In genomic region chr2:126943211-126943610, GRCm38 (mm10) we compare ENCODE assay signal across 21 mouse cellular contexts. TPM values are rescaled to one million over a fixed set of nuclear protein-coding genes. Genes with fewer than 3 reads are reported as not detected.
DNase-seq lines count a peak whose midpoint lies in the region; ATAC-seq and TF ChIP-seq lines count a peak whose summit lies in the region.
"Had no signal": no experiment of that assay in that cellular context is flagged by ENCODE, and none has a peak within 500 bp of the region (broad histone marks: within the 10 kb centered on the region; RNA-seq: fewer than 3 reads in every experiment).

No protein-coding gene starts in this region.

- H3K27me3 ChIP-seq in liver, adult 2 months (ENCODE audit: control insufficient read depth, insufficient read depth, low read length): no peaks in the 10 kb centered on the region
- H3K27me3 ChIP-seq in liver, embryonic 11.5 days (replicated peaks; ENCODE audit: control insufficient read depth, insufficient read depth, low read length): no peaks in the 10 kb centered on the region
- no peaks in the 10 kb centered on the region for H3K27me3 ChIP-seq in liver, embryonic 14.5 days (ENCODE audit: control insufficient read depth, insufficient read depth, low read length)
- H3K27me3 ChIP-seq in liver, embryonic 12.5 days (replicated peaks): no peaks in the 10 kb centered on the region
- H3K27me3 ChIP-seq: CH12.LX, Patski had no signal

- no peak for ATAC-seq in liver, embryonic 11.5 days (replicated peaks; ENCODE audit: low FRiP score)
- ATAC-seq in liver, embryonic 14.5 days (ENCODE audit: insufficient read depth): peak; percentile 26; the same call in 1 of the 2 replicates
- no peak for ATAC-seq in liver, embryonic 12.5 days
- ATAC-seq: activated CD4-positive, CD25-positive, alpha-beta regulatory T cell, adult 4 months; CD4-positive, CD25-positive, alpha-beta regulatory T cell, adult 4 months; Patski had no signal

- no peaks in the 10 kb centered on the region for H3K4me1 ChIP-seq in liver, adult 2 months (ENCODE audit: control insufficient read depth, insufficient read depth, low read length)
- H3K4me1 ChIP-seq in liver, embryonic 11.5 days (replicated peaks; ENCODE audit: control insufficient read depth, insufficient read depth, low read length): peaks cover 10% of the 10 kb centered on the region
- peaks cover 7 to 10% of the 10 kb centered on the region in 2 experiments for H3K4me1 ChIP-seq in liver, embryonic 14.5 days (replicated peaks; ENCODE audit: control insufficient read depth in 2 of 2, insufficient read depth in 2 of 2, low read length in 1 of 2)
- peaks cover 12% of the 10 kb centered on the region for H3K4me1 ChIP-seq in liver, embryonic 12.5 days

- H3K9me3 ChIP-seq in liver, embryonic 11.5 days (ENCODE audit: control insufficient read depth, low read length): no peaks in the 10 kb centered on the region
- no peaks in the 10 kb centered on the region for H3K9me3 ChIP-seq in liver, embryonic 14.5 days (ENCODE audit: control insufficient read depth, low read length)
- H3K9me3 ChIP-seq in liver, embryonic 12.5 days (replicated peaks): 0 out of 2 replicates have a peak, but pooled peaks cover 3% of the 10 kb centered on the region

- H3K4me3 ChIP-seq in liver, adult 2 months (ENCODE audit: insufficient read depth, low read depth, low read length): no peak overlapping the region
- H3K4me3 ChIP-seq in liver, embryonic 11.5 days (ENCODE audit: low read depth, low read length): no peak overlapping the region
- H3K4me3 ChIP-seq in liver, embryonic 14.5 days (ENCODE audit: insufficient read depth in 1 of 2, low read depth in 2 of 2, low read length in 2 of 2): no peak overlapping the region
- no peak overlapping the region for H3K4me3 ChIP-seq in liver, embryonic 12.5 days

- 23% methylated on average over 2 of the region's 2 CpGs for WGBS in liver, adult 2 months
- WGBS in liver, embryonic 11.5 days: 75% methylated on average over 2 of the region's 2 CpGs
- 50% methylated on average over 2 of the region's 2 CpGs for WGBS in liver, embryonic 14.5 days (ENCODE audit: insufficient replicate concordance)
- 63% methylated on average over 2 of the region's 2 CpGs for WGBS in liver, embryonic 12.5 days (ENCODE audit: insufficient replicate concordance)

- no peak for TF ChIP-seq POLR2A in liver, adult 2 months (IDR thresholded peaks at IDR 0.05; ENCODE audit: extremely low read depth, insufficient read depth, low read length)

- no peak for TF ChIP-seq EP300 in liver, embryonic 14.5 days (IDR thresholded peaks at IDR 0.05; ENCODE audit: low read depth)

- H3K36me3 ChIP-seq in liver, adult 2 months (ENCODE audit: control insufficient read depth, insufficient read depth, low read length): no peaks in the 10 kb centered on the region
- H3K36me3 ChIP-seq in liver, embryonic 11.5 days (ENCODE audit: control insufficient read depth, insufficient read depth, low read length): no peaks in the 10 kb centered on the region
- no peaks in the 10 kb centered on the region for H3K36me3 ChIP-seq in liver, embryonic 14.5 days (replicated peaks; ENCODE audit: control insufficient read depth, insufficient read depth, low read depth)
- H3K36me3 ChIP-seq in liver, embryonic 12.5 days: no peaks in the 10 kb centered on the region
- H3K36me3 ChIP-seq: G1E had no signal

- no peaks in the 10 kb centered on the region for H3K79me2 ChIP-seq in liver, adult 2 months (ENCODE audit: control insufficient read depth, insufficient read depth, low read length)

- no peak overlapping the region for H3K27ac ChIP-seq in liver, adult 2 months (replicated peaks; ENCODE audit: insufficient read depth, low read depth, low read length)
- no peak overlapping the region for H3K27ac ChIP-seq in liver, embryonic 11.5 days (ENCODE audit: low read depth, low read length)
- H3K27ac ChIP-seq in liver, embryonic 14.5 days: no peak overlapping the region
- no peak overlapping the region for H3K27ac ChIP-seq in liver, embryonic 12.5 days

- no peak overlapping the region for H3K4me2 ChIP-seq in liver, embryonic 11.5 days
- H3K4me2 ChIP-seq in liver, embryonic 14.5 days (ENCODE audit: low read depth): no peak overlapping the region
- no peak overlapping the region for H3K4me2 ChIP-seq in liver, embryonic 12.5 days

- peak; percentile 59 for DNase-seq in heart, adult 11 months
- DNase-seq in heart, postnatal 14 days: no peak
- DNase-seq in liver, adult 2 months (ENCODE audit: extremely low read depth, low read depth, low spot score): peak; percentile 52
- no peak for DNase-seq in liver, embryonic 11.5 days (ENCODE audit: low spot score)
- no peak for DNase-seq in liver, embryonic 14.5 days (ENCODE audit: low read depth in 3 of 3, low spot score in 3 of 3)
- DNase-seq: adrenal gland, adult 2 months; adrenal gland, adult 8-10 months; adrenal gland, postnatal 10 days; adrenal gland, postnatal 14 days; adrenal gland, postnatal 25 days; adrenal gland, postnatal 36 days; B cell, adult 2 months; cerebellum, adult 11 months; cerebellum, adult 11-12 months; cerebellum, adult 18-20 months had no signal

- intact Hi-C loops in heart, postnatal 14 days (cut with DNase I): no loop called here

- H3K9ac ChIP-seq in liver, adult 2 months (ENCODE audit: low read depth, low read length): no peak overlapping the region
- H3K9ac ChIP-seq in liver, embryonic 11.5 days (ENCODE audit: low read depth, low read length): no peak overlapping the region
- no peak overlapping the region for H3K9ac ChIP-seq in liver, embryonic 14.5 days (replicated peaks)
- no peak overlapping the region for H3K9ac ChIP-seq in liver, embryonic 12.5 days

- no peak for TF ChIP-seq CTCF in liver, adult 2 months (IDR thresholded peaks at IDR 0.05; ENCODE audit: low read depth, low read length)
- no peak for TF ChIP-seq CTCF in liver, embryonic 14.5 days (IDR thresholded peaks at IDR 0.05; ENCODE audit: low read depth)

RNA-seq across cellular contexts. Expression of gene Sppl2a, which starts 10.2 kb away (rescaled TPM):
- total RNA-seq in heart, postnatal 14 days (2021): 10 to 100 TPM; 45.3 to 49.5 TPM
- 158 and 174 TPM in 2 replicates for total RNA-seq in liver, adult 2 months (2014; rRNA removed)
- 33.3 and 37.6 TPM in 2 replicates for polyA plus RNA-seq in liver, adult 2 months (2012; rRNA removed)
- 33.1 and 37.9 TPM in 2 replicates for polyA plus RNA-seq in liver, embryonic 11.5 days (2014; fragmentation: Nextera tagmentation; extraction: Ambion mirVana)
- polyA plus RNA-seq in liver, embryonic 14.5 days (2012; rRNA removed): 8.7 and 10.9 TPM in 2 replicates
- polyA plus RNA-seq in liver, embryonic 14.5 days (2014; fragmentation: Nextera tagmentation; extraction: Ambion mirVana): 25.5 and 27.3 TPM in 2 replicates
- 23.6 and 25.0 TPM in 2 replicates for polyA plus RNA-seq in liver, embryonic 12.5 days (2016; fragmentation: Nextera tagmentation; extraction: Ambion mirVana)

Comparison
In these comparisons a context has a peak if more than half of its experiments do, and no peak if none do; other contexts are left out.
1. DNase-seq: peak in heart, adult 11 months (single experiment) and liver, adult 2 months (single experiment); none in heart, postnatal 14 days (0 of 2), liver, embryonic 11.5 days (single experiment) and liver, embryonic 14.5 days (0 of 3).